Mouse (Mus musculus) embryonic facial prominence, embryonic 14.5 days (tissue): Measurements from ENCODE around the gene Fem1a. TPM values are rescaled to one million over a fixed set of nuclear protein-coding genes. Genes with fewer than 3 reads are reported as not detected.
A peak's percentile ranks its signal among the peaks of the same experiment; 100 is the strongest.

Source experiments
- ATAC-seq: fragments of 200-750 bp; cut with Nextera tagmentation; 2 replicates; pipeline ENCODE4 v1.8.0; 2017; ENCODE audit warnings: low read depth, moderate number of reproducible peaks, moderate TSS enrichment
- DNase-seq: peaks from one replicate; pipeline ENCODE4 v3.0.0-alpha.2; 2015; ENCODE audit warnings: low spot score
- H3K27ac ChIP-seq: fragments of 300-500 bp; sonication (generic); replicated peaks from 2 replicates; pipeline ENCODE4 v1.5.1; 2014; ENCODE audit warnings: low read depth, mild to moderate bottlenecking, low read length, moderate library complexity
- H3K27me3 ChIP-seq: fragments of 300-500 bp; sonication (generic); replicated peaks from 2 replicates; pipeline ENCODE4 v1.6.1; 2014; ENCODE audit warnings: low read length; ENCODE audit not compliant: control insufficient read depth, insufficient read depth
- H3K36me3 ChIP-seq: fragments of 300-500 bp; sonication (generic); 2 replicates; pipeline ENCODE4 v1.6.1; 2014; ENCODE audit warnings: low read length, mixed read lengths; ENCODE audit not compliant: control insufficient read depth, insufficient read depth
- H3K4me1 ChIP-seq: fragments of 300-500 bp; sonication (generic); 2 replicates; pipeline ENCODE4 v1.6.1; 2014; ENCODE audit warnings: antibody characterized with exemption, low read length; ENCODE audit not compliant: control insufficient read depth, insufficient read depth
- H3K4me2 ChIP-seq: fragments of 300-500 bp; sonication (generic); 2 replicates; pipeline ENCODE4 v1.6.1; 2014; ENCODE audit warnings: low read depth, mild to moderate bottlenecking, low read length, moderate library complexity, mixed read lengths
- H3K4me3 ChIP-seq: fragments of 300-500 bp; sonication (generic); 2 replicates; pipeline ENCODE4 v1.5.1; 2014; ENCODE audit warnings: low read depth, mild to moderate bottlenecking, low read length
- H3K9ac ChIP-seq: fragments of 300-500 bp; sonication (generic); 2 replicates; pipeline ENCODE4 v1.6.1; 2014; ENCODE audit warnings: low read depth, mild to moderate bottlenecking, low read length, moderate library complexity, mixed read lengths
- H3K9me3 ChIP-seq: fragments of 300-500 bp; sonication (generic); 2 replicates; pipeline ENCODE4 v1.6.1; 2016; ENCODE audit warnings: low read length; ENCODE audit not compliant: control insufficient read depth
- WGBS: fragments of 180-500 bp; shearing (Covaris S2); extraction: QIAGEN DNeasy Blood & Tissue Kit; methylation state at CpG from one replicate; pipeline ENCODE4 v1.1.7; 2014; 5-methylcytosine and 5-hydroxymethylcytosine counted together
- polyA plus RNA-seq: library from polyadenylated mRNA; unstranded; fragments of >200 nt; fragmentation: Nextera tagmentation; extraction: Ambion mirVana; gene quantifications from 2 replicates; pipeline ENCODE4 v1.2.1, GENCODE M21; 2014

Fem1a gene
- polyA plus RNA-seq, result 19.6 and 20.5 TPM in 2 replicates

- Histone ChIP-seq H3K9me3 (no peaks in the 10 kb centered on the region), H3K4me1 (peaks cover 4% of the 10 kb centered on the region; the same call in 1 of the 2 replicates), H3K4me3 (peak within 1 kb of the TSS; percentile 65), H3K9ac (peak within 1 kb of the TSS; percentile 70), H3K4me2 (peak within 1 kb of the TSS; percentile 89), H3K36me3 (peaks cover 30% of the 10 kb centered on the region), H3K27ac (peak within 1 kb of the TSS; percentile 95), H3K27me3 (no peaks in the 10 kb centered on the region)
- peak; percentile 93 for ATAC-seq
- peak; percentile 100 for DNase-seq
- under 1% methylated on average over 28 of the region's 28 CpGs for WGBS
Measured at GRCm38 (mm10) chr17:56256239-56256881, at the start of gene Fem1a. Fem1a (plus strand) TSS chr17:56256810.

GRCm38 (mm10) chr17:56206986-56207674 is 49.5 kb upstream of the Fem1a start:
- Histone ChIP-seq H3K9ac (no peak overlapping the region), H3K27ac (no peak overlapping the region), H3K9me3 (no peaks in the 10 kb centered on the region), H3K4me1 (no peaks in the 10 kb centered on the region), H3K27me3 (no peaks in the 10 kb centered on the region), H3K4me3 (no peak overlapping the region), H3K36me3 (peaks cover 97% of the 10 kb centered on the region), H3K4me2 (no peak overlapping the region)
- no peak for DNase-seq
- no peak for ATAC-seq
- WGBS, result 75% methylated on average over 6 of the region's 6 CpGs

GRCm38 (mm10) chr17:56207963-56208530 is 48.6 kb upstream of the Fem1a start:
- H3K4me1 ChIP-seq, result no peaks in the 10 kb centered on the region
- H3K9ac ChIP-seq, result no peak overlapping the region
- ATAC-seq (no peak), DNase-seq (no peak)
- H3K27ac ChIP-seq, result no peak overlapping the region
- 91% methylated on average over 9 of the region's 9 CpGs for WGBS
- no peaks in the 10 kb centered on the region for H3K9me3 ChIP-seq
- H3K27me3 ChIP-seq, result no peaks in the 10 kb centered on the region
- no peak overlapping the region for H3K4me2 ChIP-seq
- peaks cover 87% of the 10 kb centered on the region for H3K36me3 ChIP-seq
- H3K4me3 ChIP-seq, result no peak overlapping the region

- Histone ChIP-seq H3K27me3 (no peaks in the 10 kb centered on the region), H3K27ac (no peak overlapping the region), H3K4me3 (no peak overlapping the region), H3K9ac (no peak overlapping the region), H3K4me1 (no peaks in the 10 kb centered on the region), H3K36me3 (peaks cover 80% of the 10 kb centered on the region), H3K4me2 (no peak overlapping the region), H3K9me3 (no peaks in the 10 kb centered on the region)
- ATAC-seq (no peak), DNase-seq (no peak)
- WGBS, result 83% methylated on average over 3 of the region's 3 CpGs
Measured at GRCm38 (mm10) chr17:56208821-56209220, 47.8 kb upstream of the Fem1a start.

DNA sequence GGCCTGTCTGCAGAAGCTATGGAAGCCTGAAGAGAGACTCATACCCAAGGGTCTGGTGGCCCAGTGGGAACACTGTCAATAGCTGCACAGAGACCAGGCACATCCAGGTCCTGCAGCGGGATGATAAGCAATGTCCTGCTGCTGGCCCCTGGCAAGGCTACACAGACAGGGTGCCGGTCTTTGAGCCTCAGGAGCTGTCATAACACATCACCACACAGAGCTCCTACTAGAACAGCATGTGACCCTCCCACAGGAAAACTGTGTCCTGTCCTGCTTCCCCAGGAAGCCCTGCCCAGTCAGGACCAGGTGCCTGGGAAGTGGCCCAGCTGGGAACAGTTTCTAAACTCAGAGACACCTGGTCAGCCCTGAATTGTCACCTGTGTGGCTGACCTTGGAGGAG is 45.5 kb upstream of the Fem1a start:
- ATAC-seq, result no peak
- Histone ChIP-seq H3K4me1 (no peaks in the 10 kb centered on the region), H3K9me3 (no peaks in the 10 kb centered on the region), H3K27ac (no peak overlapping the region), H3K4me3 (no peak overlapping the region), H3K27me3 (no peaks in the 10 kb centered on the region), H3K36me3 (peaks cover 57% of the 10 kb centered on the region), H3K4me2 (no peak overlapping the region), H3K9ac (no peak overlapping the region)
- no peak for DNase-seq
- WGBS, result 90% methylated on average over 2 of the region's 2 CpGs

DNA sequence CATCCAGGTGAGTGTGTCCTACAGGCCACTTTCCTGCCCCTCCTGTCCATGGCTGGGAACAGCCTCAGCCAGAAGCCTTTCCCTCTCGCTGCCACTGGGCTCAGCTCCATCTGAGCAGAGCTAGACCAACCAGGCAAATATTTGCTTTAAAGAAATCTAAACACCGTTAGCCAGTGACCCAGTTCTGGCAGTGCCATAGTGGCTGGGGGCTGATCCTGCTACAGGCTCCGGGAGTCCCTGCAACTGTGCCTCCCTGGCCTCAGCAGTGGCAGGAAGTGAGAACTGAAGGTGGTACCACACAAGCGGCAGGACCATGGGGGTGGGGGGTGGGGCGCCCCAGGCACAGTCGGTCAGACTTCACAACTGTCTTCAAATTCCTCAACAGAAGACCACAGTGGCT is 43.9 kb upstream of the Fem1a start:
- Histone ChIP-seq H3K4me3 (no peak overlapping the region), H3K27ac (no peak overlapping the region), H3K9ac (no peak overlapping the region), H3K36me3 (peaks cover 41% of the 10 kb centered on the region), H3K4me2 (no peak overlapping the region), H3K9me3 (no peaks in the 10 kb centered on the region), H3K4me1 (peaks cover 12% of the 10 kb centered on the region), H3K27me3 (no peaks in the 10 kb centered on the region)
- DNase-seq (no peak), ATAC-seq (no peak)
- 55% methylated on average over 6 of the region's 6 CpGs for WGBS

GRCm38 (mm10) chr17:56214229-56214628 is 42.4 kb upstream of the Fem1a start:
- DNase-seq, result no peak
- no peak for ATAC-seq

GRCm38 (mm10) chr17:56217670-56218069 is 38.9 kb upstream of the Fem1a start:
- Histone ChIP-seq H3K4me1 (peaks cover 15% of the 10 kb centered on the region), H3K27ac (no peak overlapping the region), H3K9me3 (no peaks in the 10 kb centered on the region), H3K9ac (peak overlapping the region; percentile 83), H3K4me2 (peak overlapping the region; percentile 69), H3K27me3 (no peaks in the 10 kb centered on the region), H3K4me3 (peak overlapping the region; percentile 75), H3K36me3 (no peaks in the 10 kb centered on the region)
- 59% methylated on average over 13 of the region's 13 CpGs for WGBS
- DNase-seq (no peak), ATAC-seq (no peak)

More at GRCm38 (mm10) chr17:56214229-56214628, 42.4 kb upstream of the Fem1a start:
- Histone ChIP-seq H3K4me2 (no peak overlapping the region), H3K4me3 (no peak overlapping the region), H3K4me1 (peaks cover 15% of the 10 kb centered on the region), H3K27ac (no peak overlapping the region), H3K9me3 (no peaks in the 10 kb centered on the region), H3K9ac (no peak overlapping the region), H3K36me3 (peaks cover 26% of the 10 kb centered on the region), H3K27me3 (no peaks in the 10 kb centered on the region)
- WGBS, result 78% methylated on average over 1 of the region's 1 CpGs
